Mouse (Mus musculus) kidney, embryonic 16.5 days (tissue): ENCODE measurements around the gene Slc35b4. TPM values are rescaled to one million over a fixed set of nuclear protein-coding genes. Genes with fewer than 3 reads are reported as not detected.

Experiments used
- ATAC-seq: fragments of 200-750 bp; cut with Nextera tagmentation; 2 replicates; pipeline ENCODE4 v1.8.0; 2017; ENCODE audit warnings: moderate TSS enrichment; ENCODE audit not compliant: low FRiP score, low TSS enrichment
- H3K27ac ChIP-seq: fragments of 300-500 bp; sonication (generic); 2 replicates; pipeline ENCODE4 v1.5.1; 2014; ENCODE audit warnings: low read length
- H3K27me3 ChIP-seq: fragments of 300-500 bp; sonication (generic); 2 replicates; pipeline ENCODE4 v1.6.1; 2014; ENCODE audit warnings: low read length, control low read depth, mixed read lengths; ENCODE audit not compliant: insufficient read depth
- H3K36me3 ChIP-seq: fragments of 300-500 bp; sonication (generic); 2 replicates; pipeline ENCODE4 v1.6.1; 2014; ENCODE audit warnings: low read length, control low read depth, mixed read lengths; ENCODE audit not compliant: insufficient read depth
- H3K4me1 ChIP-seq: fragments of 300-500 bp; sonication (generic); 2 replicates; pipeline ENCODE4 v1.6.1; 2014; ENCODE audit warnings: low read length, control low read depth, mixed read lengths; ENCODE audit not compliant: insufficient read depth
- H3K4me2 ChIP-seq: fragments of 300-500 bp; sonication (generic); replicated peaks from 2 replicates; pipeline ENCODE4 v1.6.1; 2014; ENCODE audit warnings: low read depth, low read length
- H3K4me3 ChIP-seq: fragments of 300-500 bp; sonication (generic); 2 replicates; pipeline ENCODE4 v1.5.1; 2014; ENCODE audit warnings: mild to moderate bottlenecking, low read length
- H3K9ac ChIP-seq: fragments of 300-500 bp; sonication (generic); replicated peaks from 2 replicates; pipeline ENCODE4 v1.6.1; 2014; ENCODE audit warnings: low read length
- H3K9me3 ChIP-seq: fragments of 300-500 bp; sonication (generic); 2 replicates; pipeline ENCODE4 v1.6.1; 2016; ENCODE audit warnings: low read length, control low read depth
- WGBS: fragments of 180-500 bp; shearing (Covaris S2); extraction: QIAGEN DNeasy Blood & Tissue Kit; methylation state at CpG from one replicate; pipeline ENCODE4 v1.1.7; 2014; 5-methylcytosine and 5-hydroxymethylcytosine counted together
- polyA plus RNA-seq: library from polyadenylated mRNA; unstranded; fragments of >200 nt; fragmentation: Nextera tagmentation; extraction: Ambion mirVana; gene quantifications from 2 replicates; pipeline ENCODE4 v1.2.1, GENCODE M21; 2015

Slc35b4 gene
- polyA plus RNA-seq, 1 experiment from 2014 or later: 86.0 TPM

- Histone ChIP-seq H3K27ac (no peak overlapping the region), H3K4me1 (peaks cover 5% of the 10 kb centered on the region), H3K9ac (no peak overlapping the region), H3K4me2 (no peak overlapping the region), H3K4me3 (no peak overlapping the region), H3K36me3 (no peaks in the 10 kb centered on the region; the same call in 1 of the 2 replicates), H3K27me3 (no peaks in the 10 kb centered on the region), H3K9me3 (no peaks in the 10 kb centered on the region)
- WGBS: 86% methylated on average over 3 of the region's 3 CpGs
- no peak for ATAC-seq
Measured at GRCm38 (mm10) chr6:34189494-34189893, 12.6 kb upstream of the Slc35b4 start.

- peak; percentile 70 for ATAC-seq
- no peaks in the 10 kb centered on the region; the same call in 1 of the 2 replicates for H3K4me1 ChIP-seq
- H3K27me3 ChIP-seq: no peaks in the 10 kb centered on the region
- H3K9ac ChIP-seq: no peak overlapping the region
- H3K4me3 ChIP-seq: no peak overlapping the region
- no peak overlapping the region for H3K27ac ChIP-seq
- 46% methylated on average over 7 of the region's 7 CpGs for WGBS
- H3K36me3 ChIP-seq: no peaks in the 10 kb centered on the region; the same call in 1 of the 2 replicates
- H3K9me3 ChIP-seq: no peaks in the 10 kb centered on the region
- no peak overlapping the region for H3K4me2 ChIP-seq
Measured at GRCm38 (mm10) chr6:34187986-34188599, 11.2 kb upstream of the Slc35b4 start.

GRCm38 (mm10) chr6:34187273-34187863, 10.5 kb upstream of the Slc35b4 start:
- Histone ChIP-seq H3K36me3 (no peaks in the 10 kb centered on the region; the same call in 1 of the 2 replicates), H3K27me3 (no peaks in the 10 kb centered on the region), H3K9me3 (no peaks in the 10 kb centered on the region), H3K4me2 (no peak overlapping the region), H3K4me1 (no peaks in the 10 kb centered on the region; the same call in 1 of the 2 replicates), H3K27ac (no peak overlapping the region), H3K9ac (no peak overlapping the region), H3K4me3 (no peak overlapping the region)
- WGBS: 51% methylated on average over 2 of the region's 2 CpGs
- no peak for ATAC-seq

GRCm38 (mm10) chr6:34183326-34183725, 6.4 kb upstream of the Slc35b4 start:
- no peaks in the 10 kb centered on the region; the same call in 1 of the 2 replicates for H3K36me3 ChIP-seq
- no peak overlapping the region for H3K9ac ChIP-seq
- H3K4me1 ChIP-seq: peaks cover 5% of the 10 kb centered on the region; the same call in 1 of the 2 replicates
- WGBS: 79% methylated on average over 3 of the region's 3 CpGs
- H3K9me3 ChIP-seq: peaks cover 6% of the 10 kb centered on the region; the same call in 1 of the 2 replicates
- no peak for ATAC-seq
- no peaks in the 10 kb centered on the region for H3K27me3 ChIP-seq
- no peak overlapping the region for H3K4me2 ChIP-seq
- H3K27ac ChIP-seq: no peak overlapping the region
- H3K4me3 ChIP-seq: no peak overlapping the region

GRCm38 (mm10) chr6:34181961-34182360, 5.0 kb upstream of the Slc35b4 start:
- WGBS: 82% methylated on average over 3 of the region's 3 CpGs
- Histone ChIP-seq H3K4me3 (no peak overlapping the region), H3K27ac (no peak overlapping the region), H3K9ac (no peak overlapping the region), H3K9me3 (peaks cover 6% of the 10 kb centered on the region; the same call in 1 of the 2 replicates), H3K27me3 (no peaks in the 10 kb centered on the region), H3K36me3 (no peaks in the 10 kb centered on the region; the same call in 1 of the 2 replicates), H3K4me2 (no peak overlapping the region), H3K4me1 (0 out of 2 replicates have a peak, but pooled peaks cover 5% of the 10 kb centered on the region)
- ATAC-seq: no peak

GRCm38 (mm10) chr6:34179911-34180310, 3.0 kb upstream of the Slc35b4 start:
- Histone ChIP-seq H3K4me2 (peak overlapping the region; percentile 30; the same call in 1 of the 2 replicates), H3K4me3 (peak overlapping the region; percentile 5; the same call in 1 of the 2 replicates), H3K36me3 (no peaks in the 10 kb centered on the region), H3K4me1 (peaks cover 13% of the 10 kb centered on the region), H3K27me3 (no peaks in the 10 kb centered on the region), H3K27ac (peak overlapping the region; percentile 90), H3K9ac (no peak overlapping the region), H3K9me3 (peaks cover 6% of the 10 kb centered on the region; the same call in 1 of the 2 replicates)
- 71% methylated on average over 4 of the region's 4 CpGs for WGBS
- no peak for ATAC-seq

GRCm38 (mm10) chr6:34179007-34179406, 2.1 kb upstream of the Slc35b4 start:
- Histone ChIP-seq H3K4me1 (peaks cover 13% of the 10 kb centered on the region), H3K27me3 (no peaks in the 10 kb centered on the region), H3K9ac (no peak overlapping the region), H3K36me3 (no peaks in the 10 kb centered on the region), H3K4me2 (no peak overlapping the region), H3K27ac (peak overlapping the region; percentile 92), H3K9me3 (peaks cover 6% of the 10 kb centered on the region; the same call in 1 of the 2 replicates), H3K4me3 (no peak overlapping the region)
- ATAC-seq: peak; percentile 50; the same call in 1 of the 2 replicates
- WGBS: 68% methylated on average over 3 of the region's 3 CpGs

GRCm38 (mm10) chr6:34176111-34176863, 624 bp downstream of the Slc35b4 start:
- H3K27ac ChIP-seq: peak overlapping the region; percentile 88
- H3K27me3 ChIP-seq: no peaks in the 10 kb centered on the region
- peak overlapping the region; percentile 90 for H3K9ac ChIP-seq
- H3K4me1 ChIP-seq: peaks cover 33% of the 10 kb centered on the region
- H3K4me3 ChIP-seq: peak overlapping the region; percentile 70
- H3K4me2 ChIP-seq: peak overlapping the region; percentile 62
- 1% methylated on average over 29 of the region's 29 CpGs for WGBS
- peaks cover 6% of the 10 kb centered on the region; the same call in 1 of the 2 replicates for H3K9me3 ChIP-seq
- H3K36me3 ChIP-seq: no peaks in the 10 kb centered on the region
- ATAC-seq: peak; percentile 82

- no peak for ATAC-seq
- Histone ChIP-seq H3K4me1 (peaks cover 27% of the 10 kb centered on the region), H3K9ac (no peak overlapping the region), H3K9me3 (no peaks in the 10 kb centered on the region), H3K27me3 (no peaks in the 10 kb centered on the region), H3K36me3 (peaks cover 3% of the 10 kb centered on the region), H3K27ac (no peak overlapping the region), H3K4me3 (no peak overlapping the region), H3K4me2 (peak overlapping the region; percentile 28)
- 67% methylated on average over 8 of the region's 8 CpGs for WGBS
Measured at GRCm38 (mm10) chr6:34174715-34175114, 2.2 kb downstream of the Slc35b4 start.
